Mouse (Mus musculus): ENCODE measurements around the gene Myo18a.

DNA sequence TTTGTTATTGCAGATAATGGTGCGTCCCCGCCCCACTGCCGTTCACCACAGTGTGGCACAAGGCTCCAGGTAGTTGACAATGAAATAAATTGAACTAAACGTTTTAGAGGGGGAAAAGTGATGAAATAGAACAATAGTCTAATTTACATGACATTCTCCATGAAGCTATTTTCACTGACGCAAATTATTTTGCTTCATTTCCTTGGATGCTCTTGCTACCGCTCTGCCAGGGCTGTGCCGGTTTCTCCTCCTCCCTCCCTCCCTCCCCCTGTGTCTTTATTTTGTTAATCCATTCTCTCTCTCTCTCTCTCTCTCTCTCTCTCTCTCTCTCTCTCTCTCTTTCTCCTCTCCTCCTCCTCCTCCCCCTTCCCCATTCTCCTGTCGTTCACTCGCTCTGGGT, 95.5 kb downstream of the Myo18a start:
- TF ChIP-seq CTCF (IDR thresholded peaks at IDR 0.05; ENCODE audit: control insufficient read depth, insufficient read depth, insufficient read length) (no peak), MAX (IDR thresholded peaks at IDR 0.05) (no peak)
